Mouse (Mus musculus) limb, embryonic 14.5 days (tissue): ENCODE results near the gene Uqcrq. TPM values are rescaled to one million over a fixed set of nuclear protein-coding genes. Genes with fewer than 3 reads are reported as not detected.

Experiments used
- ATAC-seq: fragments of 200-750 bp; cut with Nextera tagmentation; 2 replicates; pipeline ENCODE4 v1.8.0; 2017; ENCODE audit warnings: low read depth, moderate number of reproducible peaks, moderate TSS enrichment; ENCODE audit not compliant: low FRiP score
- DNase-seq: peaks from one replicate; pipeline ENCODE4 v3.0.0-alpha.2; 2015; ENCODE audit warnings: low spot score
- H3K27ac ChIP-seq: fragments of 300-500 bp; sonication (generic); replicated peaks from 2 replicates; pipeline ENCODE4 v1.5.1; 2014; ENCODE audit warnings: low read depth, mild to moderate bottlenecking, low read length, moderate library complexity, mixed read lengths
- H3K27me3 ChIP-seq: fragments of 300-500 bp; sonication (generic); 2 replicates; pipeline ENCODE4 v1.6.1; 2014; ENCODE audit warnings: low read length, mixed read lengths; ENCODE audit not compliant: control insufficient read depth, insufficient read depth
- H3K36me3 ChIP-seq: fragments of 300-500 bp; sonication (generic); 2 replicates; pipeline ENCODE4 v1.6.1; 2014; ENCODE audit warnings: mild to moderate bottlenecking, low read length, moderate library complexity, mixed read lengths; ENCODE audit not compliant: control insufficient read depth, insufficient read depth
- H3K4me1 ChIP-seq: fragments of 300-500 bp; sonication (generic); 2 replicates; pipeline ENCODE4 v1.6.1; 2014; ENCODE audit warnings: antibody characterized with exemption, low read length, mixed read lengths; ENCODE audit not compliant: control insufficient read depth, insufficient read depth
- H3K4me2 ChIP-seq: fragments of 300-500 bp; sonication (generic); replicated peaks from 2 replicates; pipeline ENCODE4 v1.6.1; 2014; ENCODE audit warnings: low read depth, mild to moderate bottlenecking, low read length, moderate library complexity; ENCODE audit not compliant: severe bottlenecking
- H3K4me3 ChIP-seq: fragments of 300-500 bp; sonication (generic); replicated peaks from 2 replicates; pipeline ENCODE4 v1.5.1; 2014; ENCODE audit warnings: low read length
- H3K9ac ChIP-seq: fragments of 300-500 bp; sonication (generic); 2 replicates; pipeline ENCODE4 v1.6.1; 2014; ENCODE audit warnings: mild to moderate bottlenecking, low read depth, low read length, moderate library complexity; ENCODE audit not compliant: severe bottlenecking
- H3K9me3 ChIP-seq: fragments of 300-500 bp; sonication (generic); 2 replicates; pipeline ENCODE4 v1.6.1; 2016; ENCODE audit warnings: low read length; ENCODE audit not compliant: control insufficient read depth
- POLR2A ChIP-seq: fragments of 200-500 bp; IDR thresholded peaks from 2 replicates; pipeline ENCODE4 v1.8.0; 2012; ENCODE audit warnings: inconsistent platforms, mild to moderate bottlenecking, moderate library complexity, borderline replicate concordance; ENCODE audit not compliant: insufficient read depth, insufficient read length; ENCODE audit errors: extremely low read depth
- WGBS: fragments of 180-500 bp; shearing (Covaris S2); extraction: QIAGEN DNeasy Blood & Tissue Kit; methylation state at CpG from one replicate; pipeline ENCODE4 v1.1.7; 2014; 5-methylcytosine and 5-hydroxymethylcytosine counted together
- polyA plus RNA-seq, 2 experiments: library from polyadenylated mRNA; depleted of rRNA in 1 of 2; stranded (reverse) in 1 of 2; unstranded in 1 of 2; fragments of >200 nt; fragmentation: Nextera tagmentation in 1 of 2; extraction: Ambion mirVana in 1 of 2; gene quantifications; 2 replicates each; pipeline versions ENCODE4 v1.2.1 to v1.2.3; 2012 to 2014

Uqcrq gene
- polyA plus RNA-seq, 2 experiments, result 230 to 554 TPM

GRCm38 (mm10) chr11:53450070-53450705, 19.6 kb upstream of the Uqcrq start:
- no peak overlapping the region for H3K9ac ChIP-seq
- no peak for TF ChIP-seq POLR2A
- ATAC-seq, result no peak
- 29% methylated on average over 15 of the region's 15 CpGs for WGBS
- no peaks in the 10 kb centered on the region for H3K27me3 ChIP-seq
- H3K4me2 ChIP-seq, result no peak overlapping the region
- no peak overlapping the region for H3K27ac ChIP-seq
- no peaks in the 10 kb centered on the region for H3K9me3 ChIP-seq
- no peaks in the 10 kb centered on the region for H3K36me3 ChIP-seq
- no peak for DNase-seq
- H3K4me1 ChIP-seq, result no peaks in the 10 kb centered on the region
- H3K4me3 ChIP-seq, result no peak overlapping the region

- Histone ChIP-seq H3K9me3 (no peaks in the 10 kb centered on the region), H3K4me1 (no peaks in the 10 kb centered on the region), H3K4me2 (no peak overlapping the region), H3K27ac (no peak overlapping the region), H3K27me3 (no peaks in the 10 kb centered on the region), H3K9ac (no peak overlapping the region), H3K4me3 (no peak overlapping the region), H3K36me3 (no peaks in the 10 kb centered on the region)
- DNase-seq (no peak), ATAC-seq (no peak)
- TF ChIP-seq POLR2A, result no peak
- WGBS, result 87% methylated on average over 1 of the region's 1 CpGs
Measured at GRCm38 (mm10) chr11:53448529-53448928, 17.9 kb upstream of the Uqcrq start.

- H3K4me2 ChIP-seq, result no peak overlapping the region
- no peaks in the 10 kb centered on the region for H3K27me3 ChIP-seq
- WGBS, result 88% methylated on average over 8 of the region's 8 CpGs
- DNase-seq, result no peak
- no peaks in the 10 kb centered on the region for H3K9me3 ChIP-seq
- no peaks in the 10 kb centered on the region for H3K4me1 ChIP-seq
- H3K27ac ChIP-seq, result no peak overlapping the region
- no peaks in the 10 kb centered on the region for H3K36me3 ChIP-seq
- TF ChIP-seq POLR2A, result no peak
- H3K9ac ChIP-seq, result no peak overlapping the region
- H3K4me3 ChIP-seq, result no peak overlapping the region
- no peak for ATAC-seq
Measured at GRCm38 (mm10) chr11:53447996-53448395, 17.4 kb upstream of the Uqcrq start.

- WGBS, result 84% methylated on average over 13 of the region's 13 CpGs
- no peak for ATAC-seq
- Histone ChIP-seq H3K4me3 (no peak overlapping the region), H3K4me2 (no peak overlapping the region), H3K4me1 (no peaks in the 10 kb centered on the region), H3K9me3 (no peaks in the 10 kb centered on the region), H3K36me3 (no peaks in the 10 kb centered on the region), H3K9ac (no peak overlapping the region), H3K27ac (no peak overlapping the region), H3K27me3 (no peaks in the 10 kb centered on the region)
- no peak for DNase-seq
- no peak for TF ChIP-seq POLR2A
Measured at GRCm38 (mm10) chr11:53446183-53446582, 15.6 kb upstream of the Uqcrq start.

GRCm38 (mm10) chr11:53445562-53445961, 14.9 kb upstream of the Uqcrq start:
- 66% methylated on average over 13 of the region's 13 CpGs for WGBS
- Histone ChIP-seq H3K27ac (no peak overlapping the region), H3K4me2 (no peak overlapping the region), H3K9ac (no peak overlapping the region), H3K27me3 (no peaks in the 10 kb centered on the region), H3K36me3 (no peaks in the 10 kb centered on the region), H3K4me3 (no peak overlapping the region), H3K9me3 (no peaks in the 10 kb centered on the region), H3K4me1 (no peaks in the 10 kb centered on the region)
- no peak for ATAC-seq
- no peak for DNase-seq
- TF ChIP-seq POLR2A, result no peak
